Mouse (Mus musculus) kidney, postnatal 25 days (tissue): ENCODE results near the gene Zfp444.
A peak's percentile ranks its signal among the peaks of the same experiment; 100 is the strongest.

Experiments used
- DNase-seq, 2 experiments: peaks; one replicate each; pipeline ENCODE4 v3.0.0; 2021; ENCODE audit warnings: mixed read lengths in 2 of 2

Gene Zfp444

GRCm38 (mm10) chr7:6172006-6172649 lies at the start of gene Zfp444:
Gene Zfp444 (plus strand): TSS chr7:6172226.
- DNase-seq = peak; percentile 98 to 100

- peak; percentile 83 to 91 for DNase-seq
Observed at GRCm38 (mm10) chr7:6126690-6127448, 45.2 kb upstream of the Zfp444 start.

GRCm38 (mm10) chr7:6130346-6130745 lies 41.7 kb upstream of the Zfp444 start:
- no peak for DNase-seq

- no peak for DNase-seq
Observed at GRCm38 (mm10) chr7:6132646-6133045, 39.4 kb upstream of the Zfp444 start.

- peak in 1 of 2 experiments; percentile 56 for DNase-seq
Observed at GRCm38 (mm10) chr7:6136497-6136896, 35.5 kb upstream of the Zfp444 start.

- no peak for DNase-seq
Observed at GRCm38 (mm10) chr7:6139295-6139694, 32.7 kb upstream of the Zfp444 start.

GRCm38 (mm10) chr7:6143991-6144531 lies 28.0 kb upstream of the Zfp444 start:
- DNase-seq = no peak

- peak in 1 of 2 experiments; percentile 40 for DNase-seq
Observed at GRCm38 (mm10) chr7:6145423-6146188, 26.4 kb upstream of the Zfp444 start.

GRCm38 (mm10) chr7:6146194-6146981 lies 25.6 kb upstream of the Zfp444 start:
- DNase-seq = no peak

GRCm38 (mm10) chr7:6146982-6147325 lies 25.1 kb upstream of the Zfp444 start:
- no peak for DNase-seq

- no peak for DNase-seq
Observed at GRCm38 (mm10) chr7:6147688-6148087, 24.3 kb upstream of the Zfp444 start.

GRCm38 (mm10) chr7:6151266-6151665 lies 20.8 kb upstream of the Zfp444 start:
- DNase-seq = no peak

- no peak for DNase-seq
Observed at GRCm38 (mm10) chr7:6152036-6152435, 20.0 kb upstream of the Zfp444 start.

GRCm38 (mm10) chr7:6153131-6153530 lies 18.9 kb upstream of the Zfp444 start:
- no peak for DNase-seq

- no peak for DNase-seq
Observed at GRCm38 (mm10) chr7:6154164-6154563, 17.9 kb upstream of the Zfp444 start.

- peak; percentile 89 to 96 for DNase-seq
Observed at GRCm38 (mm10) chr7:6155031-6155872, 16.8 kb upstream of the Zfp444 start.

GRCm38 (mm10) chr7:6155901-6156411 lies 16.1 kb upstream of the Zfp444 start, which contains the start of gene Zfp787:
Gene Zfp787 (minus strand): TSS chr7:6155997.
- peak; percentile 94 to 98 for DNase-seq

- DNase-seq = peak; percentile 59 to 73
Observed at GRCm38 (mm10) chr7:6156901-6157472, 15.0 kb upstream of the Zfp444 start.

GRCm38 (mm10) chr7:6157479-6157878 lies 14.5 kb upstream of the Zfp444 start:
- no peak for DNase-seq

- no peak for DNase-seq
Observed at GRCm38 (mm10) chr7:6159604-6160003, 12.4 kb upstream of the Zfp444 start.

GRCm38 (mm10) chr7:6161541-6161940 lies 10.5 kb upstream of the Zfp444 start:
- DNase-seq = no peak
